Mouse (Mus musculus) gastrocnemius, postnatal 4 days (tissue): ENCODE data around the gene Cdc14a. TPM values are rescaled to one million over a fixed set of nuclear protein-coding genes. Genes with fewer than 3 reads are reported as not detected.

ENCODE experiments used
- DNase-seq, 2 experiments: peaks; one replicate each; pipeline ENCODE4 v3.0.0; 2021 to 2022; ENCODE audit warnings: low spot score in 2 of 2, mixed read lengths in 2 of 2
- long read RNA-seq, 2 experiments: library from polyadenylated mRNA; stranded (forward); transcript quantifications; one replicate each; pipeline ENCODE4 v2.0.0; 2021
- total RNA-seq, 2 experiments: library from RNA; stranded (reverse); gene quantifications; 2 replicates each; pipeline ENCODE4 v1.2.3; 2021

Cdc14a gene
- 10 to 100 TPM; 11.8 to 15.8 TPM for total RNA-seq
- long read RNA-seq, experiment 1, full-length matches to known transcripts = 1 of 7 reads
- long read RNA-seq, experiment 1, partial matches to known transcripts = 1 of 7 reads
- long read RNA-seq, experiment 1, other reads (novel, unspliced or antisense) = 5 of 7 reads
- long read RNA-seq, experiment 2, full-length matches to known transcripts = 3 of 8 reads
- long read RNA-seq, experiment 2, partial matches to known transcripts = 1 of 8 reads
- long read RNA-seq, experiment 2, other reads (novel, unspliced or antisense) = 4 of 8 reads

DNA sequence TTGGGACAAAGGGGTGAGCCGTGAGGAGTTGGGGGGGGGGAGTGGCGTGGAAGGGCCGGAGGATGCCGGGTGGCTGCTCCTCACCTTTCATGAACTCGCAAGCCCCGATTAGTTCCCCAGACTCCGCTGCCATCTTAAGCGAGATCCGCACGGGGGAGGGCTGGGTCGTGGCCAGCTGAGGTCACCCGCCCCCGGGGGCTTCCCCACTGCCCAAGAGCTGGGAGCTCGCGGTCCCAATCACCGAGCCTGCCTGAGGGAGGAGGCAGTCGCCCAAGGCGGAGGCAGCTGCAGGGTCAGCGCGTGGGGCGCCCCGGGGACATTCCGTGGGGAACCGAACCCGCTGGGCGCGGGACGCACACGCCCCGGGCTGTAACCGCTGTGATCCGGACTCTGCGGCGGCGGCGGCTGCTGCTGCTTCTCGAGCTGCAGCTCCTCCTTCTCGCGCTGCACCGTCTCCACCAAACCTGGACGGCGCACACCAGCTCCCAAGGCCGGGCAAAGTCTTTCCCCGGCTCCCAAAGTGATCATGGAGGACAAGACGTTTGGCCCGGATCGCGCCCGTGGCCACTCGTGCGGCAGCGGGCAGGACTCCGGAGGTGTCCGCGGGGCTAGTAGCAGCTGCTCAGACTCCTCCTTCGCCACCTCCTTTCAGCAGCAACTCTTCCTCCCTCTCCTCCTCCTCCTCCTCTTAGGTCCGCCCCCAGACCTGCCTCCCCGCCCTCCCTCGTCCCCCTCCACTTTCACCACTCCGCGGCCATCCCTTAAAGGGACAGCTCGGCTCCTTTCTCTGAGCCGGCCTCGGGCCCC lies at the start of gene Cdc14a:
Cdc14a (minus strand) TSS at position 680 of the 807 bp plus-strand sequence.
- peak; percentile 50 to 78 for DNase-seq

DNA sequence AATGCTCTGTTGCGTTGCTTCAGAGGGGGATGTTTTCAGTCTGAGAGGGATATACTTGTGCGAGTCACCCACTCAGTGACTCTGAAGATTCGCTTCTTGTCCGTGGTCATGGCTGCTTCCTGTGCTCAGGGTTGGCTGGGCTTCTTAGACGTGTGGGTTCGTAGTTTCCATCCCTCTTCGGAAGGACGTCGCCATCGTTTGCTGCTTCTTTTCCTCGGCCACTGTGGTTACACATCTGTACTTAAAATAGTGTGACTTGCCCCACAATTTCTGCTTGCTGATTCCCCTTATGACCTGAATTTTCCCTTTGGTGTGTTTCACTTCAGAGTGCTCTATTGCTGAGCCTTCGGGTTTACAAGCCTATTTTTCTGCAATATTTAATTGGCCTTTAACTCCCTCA lies 41.9 kb upstream of the Cdc14a start:
- no peak for DNase-seq

DNA sequence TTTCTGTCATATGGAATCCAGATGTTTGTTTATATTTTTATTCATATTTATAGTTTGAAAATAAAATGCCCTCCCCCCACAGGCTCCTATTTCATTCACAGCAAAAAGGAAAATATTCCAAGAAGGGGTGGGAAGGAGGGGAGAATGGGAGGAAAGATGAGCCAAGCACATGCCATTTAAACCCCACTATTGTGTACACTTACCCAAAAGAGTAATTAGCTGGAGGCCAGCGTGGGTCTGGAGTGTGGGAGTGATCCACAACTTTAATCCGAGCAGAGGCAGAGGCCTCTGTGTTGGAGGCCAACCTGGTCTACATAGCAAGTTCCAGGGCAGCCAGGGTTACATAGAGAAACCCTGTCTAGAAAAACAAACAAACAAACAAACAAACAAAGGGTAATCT lies 40.5 kb upstream of the Cdc14a start:
- DNase-seq = no peak

DNA sequence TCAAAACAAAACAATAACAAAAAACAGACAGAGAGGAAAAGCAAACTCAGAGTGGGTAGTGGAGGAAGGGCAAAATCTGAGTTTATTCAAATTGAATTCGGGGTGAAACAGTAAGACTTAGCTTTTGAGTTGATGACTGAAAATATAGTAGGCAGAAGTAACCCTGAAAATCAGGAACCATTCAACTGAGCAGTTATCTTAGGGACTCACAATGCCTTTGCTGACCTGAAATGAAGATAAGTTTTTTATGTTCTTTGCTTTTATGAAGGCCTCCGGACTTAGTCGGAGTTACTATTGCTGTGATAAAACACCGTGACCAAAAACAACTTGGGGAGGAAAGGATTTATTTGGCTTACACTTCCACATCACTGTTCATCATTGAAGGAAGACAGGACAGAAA lies 37.2 kb upstream of the Cdc14a start:
- DNase-seq = no peak

DNA sequence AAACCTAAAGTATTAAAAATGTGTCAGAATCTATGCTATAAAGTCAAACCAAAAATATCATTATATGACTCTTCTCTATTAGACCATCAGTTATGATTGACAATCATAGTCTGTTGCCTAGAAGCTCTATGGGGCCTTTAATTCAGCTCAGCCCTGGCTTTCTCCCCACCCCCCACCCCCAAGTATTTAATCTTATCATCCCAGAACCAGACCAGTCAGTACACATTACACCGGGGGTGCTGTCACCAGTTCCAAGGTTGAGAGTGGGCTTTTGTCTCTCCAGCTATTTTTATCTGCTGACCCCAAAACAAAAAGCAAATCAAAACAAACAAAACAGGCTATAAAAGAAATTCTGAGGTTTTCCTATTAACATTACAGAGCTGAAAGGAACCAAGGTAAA lies 30.7 kb upstream of the Cdc14a start:
- no peak for DNase-seq

DNA sequence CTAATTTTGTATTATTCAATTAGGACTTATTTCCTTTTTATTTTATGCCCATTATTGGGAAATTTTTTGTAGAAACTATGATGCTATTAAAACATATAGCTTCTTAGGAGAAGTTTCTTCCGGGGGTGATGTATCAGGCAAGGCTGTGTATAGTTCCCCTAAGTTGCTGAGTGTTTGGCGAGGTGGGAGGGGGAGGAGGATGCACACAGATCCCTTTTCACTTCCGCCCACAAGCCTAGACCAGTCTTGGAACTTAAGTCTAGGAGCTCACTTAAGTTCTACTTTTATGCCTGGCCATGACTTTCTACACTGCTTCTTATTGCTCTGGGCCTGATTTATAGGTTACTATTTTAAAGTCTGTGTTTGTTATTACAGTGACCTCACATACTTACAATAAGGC lies 26.9 kb upstream of the Cdc14a start:
- no peak for DNase-seq

DNA sequence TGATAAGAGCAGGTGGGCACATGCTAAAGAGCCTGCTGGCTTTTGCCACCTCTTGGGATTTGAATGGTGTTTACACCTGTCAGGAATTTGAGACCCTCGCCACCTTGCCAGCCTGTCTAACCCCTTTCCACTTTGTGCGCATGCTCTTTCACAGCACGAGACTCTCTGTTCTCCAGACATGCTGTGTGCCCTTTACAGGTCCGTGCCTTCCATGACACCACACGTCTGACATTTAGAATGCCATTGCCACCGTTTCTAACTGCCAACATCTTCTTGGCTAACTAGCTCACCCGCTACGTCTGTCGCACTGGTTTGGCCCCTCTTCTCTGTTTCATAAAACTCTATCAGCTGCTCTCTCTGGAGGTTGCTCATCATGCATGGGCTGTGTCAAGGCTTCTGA lies 20.5 kb upstream of the Cdc14a start:
- no peak for DNase-seq

DNA sequence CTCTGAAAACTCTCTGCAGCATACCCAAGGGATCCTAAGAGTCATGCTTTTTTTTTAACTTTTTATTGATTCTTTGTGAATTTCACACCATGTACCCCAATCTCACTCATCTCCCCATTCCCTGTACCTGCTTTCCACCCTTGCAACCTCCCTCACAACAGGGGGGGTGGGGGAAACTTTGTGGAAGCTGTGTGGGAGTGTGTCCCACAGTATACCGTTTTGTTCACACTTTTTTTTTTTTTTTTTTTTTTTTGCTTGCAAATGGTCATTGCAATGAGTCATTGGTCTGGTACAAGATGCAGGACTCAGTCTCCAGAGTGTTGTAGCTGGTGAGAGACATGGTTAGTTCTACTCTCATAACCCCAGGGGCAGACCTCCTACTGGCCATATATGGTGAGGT lies 19.0 kb upstream of the Cdc14a start:
- DNase-seq = no peak

DNA sequence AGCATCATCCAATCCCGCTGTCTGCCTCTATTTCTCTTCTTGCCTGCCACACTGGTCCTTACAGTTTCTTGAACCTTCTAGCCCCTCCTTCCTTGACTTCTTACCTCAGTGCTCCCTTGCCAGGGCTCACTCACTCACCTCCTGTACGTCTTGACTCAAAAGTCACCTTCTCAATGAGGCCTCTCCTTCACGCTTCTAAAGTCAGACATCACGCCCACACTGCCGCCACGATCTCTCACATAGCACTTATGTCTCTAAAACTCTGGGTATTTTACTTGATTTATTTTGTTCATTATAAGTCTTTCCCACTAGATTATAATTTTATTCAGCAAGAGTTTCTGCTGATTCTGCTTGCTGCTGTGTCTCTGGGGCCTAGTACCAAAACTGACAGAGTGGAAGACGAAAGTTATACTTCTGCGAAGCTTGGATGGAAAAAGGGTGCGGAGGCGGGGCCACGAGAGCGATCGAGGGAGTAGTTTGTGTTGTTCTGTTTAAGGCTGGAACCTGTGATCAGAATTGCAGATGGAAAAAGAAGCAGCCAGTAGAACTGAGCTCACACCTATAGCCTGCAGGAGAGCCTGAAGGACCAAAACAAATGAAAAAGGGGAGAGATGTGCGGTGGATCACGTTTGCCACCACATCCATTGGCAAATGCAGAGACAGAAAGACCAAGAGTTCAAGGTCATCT lies 17.8 kb upstream of the Cdc14a start:
- no peak for DNase-seq

DNA sequence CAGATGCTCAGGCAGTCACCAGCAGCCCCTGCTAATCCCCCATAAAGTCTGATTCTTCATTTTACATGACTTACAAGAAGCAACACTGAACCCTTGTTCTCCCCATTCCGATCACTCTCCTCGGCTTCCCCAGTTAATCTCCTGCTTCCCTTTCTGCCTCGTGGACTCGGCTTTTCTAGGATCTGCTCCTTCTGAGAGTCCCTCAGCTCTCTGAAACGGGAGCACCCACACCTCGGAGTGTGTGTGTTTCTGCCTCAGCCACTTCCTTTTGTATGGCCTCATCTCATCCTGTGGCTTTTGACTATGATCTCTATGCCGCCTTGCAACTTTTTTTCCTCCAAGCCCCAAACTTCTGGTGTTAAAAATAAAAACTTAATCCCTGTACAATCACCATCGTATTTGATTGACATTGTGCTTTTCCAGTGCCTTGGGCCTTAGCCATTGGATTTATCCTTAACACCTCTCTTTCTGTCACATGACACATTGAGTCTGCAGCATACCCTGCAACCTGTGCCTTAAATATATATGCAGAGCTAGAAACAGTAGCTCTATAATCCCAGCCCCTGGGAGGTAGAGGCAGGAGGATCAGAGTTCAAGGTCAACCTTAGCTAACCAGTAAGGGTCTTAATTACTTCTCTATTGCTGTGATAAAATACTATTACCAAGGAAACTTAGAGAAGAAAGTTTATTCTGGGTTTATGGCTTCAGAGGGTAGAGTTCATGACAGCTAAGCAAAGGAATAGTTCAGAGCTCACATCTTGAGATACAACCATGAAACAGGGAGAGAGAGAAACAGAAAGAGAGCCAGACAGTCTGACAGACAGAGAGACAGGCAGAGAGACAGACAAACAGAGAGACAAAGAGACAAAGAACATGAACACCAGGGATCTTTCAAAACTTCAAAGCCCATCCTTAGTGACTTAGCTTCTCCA lies 16.5 kb upstream of the Cdc14a start:
- no peak for DNase-seq

DNA sequence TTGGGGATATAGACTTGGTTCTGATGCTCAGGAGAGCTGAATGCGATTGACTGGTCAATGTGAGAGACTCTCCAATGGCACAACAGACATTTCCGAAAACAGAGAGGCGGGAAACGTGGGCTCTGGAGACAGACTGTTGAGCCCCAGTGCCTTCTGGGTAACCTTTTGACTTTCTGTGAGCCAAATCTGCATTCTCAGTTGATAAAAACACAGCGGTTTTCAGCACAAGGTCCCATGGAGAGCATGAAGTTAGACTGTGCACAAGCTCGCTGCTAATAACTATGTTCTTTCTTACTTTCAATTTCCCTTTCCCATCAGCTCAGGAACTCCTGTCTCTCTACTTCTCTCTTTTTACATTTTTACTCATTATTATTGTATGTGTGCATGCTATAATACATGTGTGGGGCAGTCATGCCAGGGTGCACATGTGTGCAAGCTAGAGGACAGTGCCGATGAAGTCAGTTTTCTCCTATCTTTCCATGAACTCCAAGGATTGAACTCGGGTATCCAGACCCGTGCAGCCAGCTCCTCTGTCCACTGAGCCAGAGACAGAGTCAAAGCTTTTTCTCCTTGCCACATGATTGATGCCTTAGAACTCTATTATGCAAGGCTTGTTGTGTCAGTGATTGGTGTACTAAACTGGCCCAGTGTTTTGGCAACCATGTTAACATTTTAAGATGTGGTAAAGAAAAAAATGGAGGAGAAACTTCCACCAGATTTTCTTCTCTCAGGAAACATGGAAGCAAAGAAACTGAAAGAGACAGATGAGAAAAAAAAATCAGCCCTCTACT lies 13.2 kb upstream of the Cdc14a start:
- DNase-seq = no peak

DNA sequence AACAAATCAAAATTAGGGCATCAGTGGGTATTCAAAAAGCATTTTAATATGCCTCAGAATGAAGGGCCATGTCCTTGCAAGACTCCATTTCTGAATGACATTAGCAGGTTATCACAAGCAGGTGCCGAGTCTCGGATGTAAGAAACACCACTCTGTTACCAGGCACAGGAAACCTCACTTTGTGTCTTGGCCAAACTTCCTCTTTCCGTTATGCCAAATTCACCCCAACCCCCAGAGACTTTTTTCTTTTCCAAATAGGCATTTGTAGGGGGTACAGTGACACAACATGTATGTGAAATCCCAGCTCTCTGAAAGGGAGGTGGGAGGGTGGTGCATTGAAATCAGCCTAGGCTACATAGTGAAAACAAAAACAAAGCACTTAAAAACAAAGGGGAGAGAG lies 12.3 kb upstream of the Cdc14a start:
- DNase-seq = no peak

DNA sequence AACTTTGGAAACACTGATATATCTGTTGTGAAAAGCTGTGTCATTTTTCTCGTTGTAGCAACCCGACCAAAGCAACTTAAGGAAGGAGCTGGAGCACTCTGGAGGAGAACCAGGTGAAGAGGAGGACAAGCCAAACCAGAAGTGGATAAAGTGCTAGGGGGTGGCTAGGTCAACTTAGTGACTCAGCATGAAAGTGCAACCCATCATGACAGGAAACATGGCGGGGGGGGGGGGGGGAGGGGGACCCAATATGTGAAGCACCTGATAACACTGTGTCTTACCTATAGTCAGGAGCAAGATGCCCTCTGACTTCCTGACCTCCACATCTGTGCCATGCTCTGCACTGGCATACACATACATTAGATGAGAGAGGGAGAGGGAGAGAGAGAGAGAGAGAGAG lies 10.9 kb upstream of the Cdc14a start:
- no peak for DNase-seq

DNA sequence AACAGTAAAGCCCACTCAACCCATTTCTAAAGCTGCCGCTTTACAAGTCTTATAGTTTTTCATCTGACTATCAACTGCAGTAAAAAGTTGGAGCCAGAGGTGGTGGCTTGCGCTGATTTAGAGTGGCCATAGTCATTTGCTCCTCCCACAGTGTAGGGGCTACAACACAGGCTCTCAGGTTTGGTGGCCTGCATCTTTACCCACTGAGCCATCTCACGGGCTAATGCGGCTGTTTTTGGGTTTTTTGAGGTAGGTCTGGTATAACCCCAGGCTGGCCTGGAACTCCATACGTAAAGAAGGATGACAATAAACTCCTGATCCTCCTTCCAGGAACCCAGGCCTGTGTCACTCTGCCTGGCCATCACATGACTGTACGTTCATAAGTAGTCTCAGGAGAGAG lies 2.1 kb upstream of the Cdc14a start:
- no peak for DNase-seq

DNA sequence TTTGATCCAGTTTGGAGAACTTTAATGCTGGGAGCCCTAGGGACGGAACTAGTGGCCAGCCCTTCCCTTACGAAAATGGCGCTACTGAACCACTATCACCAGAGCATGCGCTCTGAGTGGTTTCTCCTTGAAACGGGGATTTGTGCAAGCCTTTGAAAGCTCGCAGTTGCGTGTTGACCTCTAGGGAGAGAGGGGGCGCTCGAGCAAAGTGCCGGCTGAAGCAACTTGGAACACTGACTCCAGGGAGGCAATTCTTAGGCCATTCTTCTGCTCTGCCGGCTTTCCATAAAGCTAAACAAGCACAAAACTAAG lies 1.1 kb upstream of the Cdc14a start:
- DNase-seq = peak; percentile 59 to 79

DNA sequence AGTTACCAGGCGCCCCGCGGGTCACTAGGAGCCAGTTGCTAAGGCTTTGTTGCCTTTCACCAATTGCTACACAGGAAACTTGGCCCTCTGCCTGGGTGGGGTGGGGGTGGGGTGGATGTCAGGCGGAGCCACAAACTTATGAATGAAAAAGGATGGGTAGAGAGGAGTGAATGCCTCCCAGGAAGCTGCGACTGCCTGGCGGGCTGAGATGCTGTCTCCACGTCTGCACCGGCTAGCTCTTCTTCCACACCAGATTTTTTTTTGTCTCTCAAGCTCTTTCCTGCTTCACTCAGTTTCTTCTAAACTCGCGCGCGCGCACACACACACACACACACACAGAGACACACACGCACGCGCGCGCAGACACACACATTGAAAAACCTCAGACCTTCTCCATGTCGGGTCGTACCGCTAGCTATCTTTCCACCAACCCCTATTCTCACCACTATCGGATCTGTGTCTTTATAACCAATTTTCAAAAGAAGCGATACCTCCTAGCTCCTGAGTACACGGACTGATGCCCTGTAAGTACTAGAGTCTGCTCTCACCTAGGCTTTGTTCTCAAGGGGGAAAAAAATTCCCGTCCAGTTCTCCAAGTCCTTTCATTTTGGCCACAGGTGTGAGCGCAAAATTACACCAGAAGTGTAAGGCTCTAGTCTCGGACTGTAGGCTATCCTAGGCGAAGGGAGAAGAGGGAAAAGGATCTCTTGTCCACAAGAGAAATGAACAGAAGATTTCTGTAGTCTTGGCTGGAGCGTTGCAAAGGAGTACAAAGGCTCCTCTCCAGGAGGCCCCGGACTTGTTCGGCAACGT lies 534 bp upstream of the Cdc14a start:
- no peak for DNase-seq

DNA sequence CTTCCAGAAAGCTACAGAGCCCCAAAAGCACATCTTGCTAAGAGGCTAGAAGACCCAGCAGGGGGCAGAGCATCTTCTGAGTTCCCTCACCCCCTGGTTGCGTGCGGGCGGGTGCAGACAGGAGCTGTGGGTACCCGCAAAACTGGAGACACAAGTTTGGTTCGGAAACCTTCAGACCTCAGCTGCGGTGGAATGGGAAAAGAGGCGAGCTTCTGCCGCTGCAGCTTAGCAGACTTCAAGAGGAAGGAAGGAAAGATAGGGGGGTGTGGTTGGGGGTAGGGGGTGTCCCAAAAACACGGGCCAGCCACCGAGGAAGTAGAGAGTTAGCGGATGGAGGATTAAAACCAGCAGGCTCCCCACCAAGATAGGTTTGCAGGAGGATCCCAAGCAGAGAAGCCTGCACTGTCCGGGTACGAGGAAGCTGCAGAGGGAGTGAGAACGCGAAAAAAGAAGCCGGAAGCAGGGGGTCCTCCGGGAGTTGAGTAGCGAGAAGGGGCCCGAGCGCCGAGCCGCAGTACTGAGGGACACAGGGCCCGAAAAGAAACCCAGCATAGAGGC lies 958 bp downstream of the Cdc14a start:
- DNase-seq = peak; percentile 28 to 61

DNA sequence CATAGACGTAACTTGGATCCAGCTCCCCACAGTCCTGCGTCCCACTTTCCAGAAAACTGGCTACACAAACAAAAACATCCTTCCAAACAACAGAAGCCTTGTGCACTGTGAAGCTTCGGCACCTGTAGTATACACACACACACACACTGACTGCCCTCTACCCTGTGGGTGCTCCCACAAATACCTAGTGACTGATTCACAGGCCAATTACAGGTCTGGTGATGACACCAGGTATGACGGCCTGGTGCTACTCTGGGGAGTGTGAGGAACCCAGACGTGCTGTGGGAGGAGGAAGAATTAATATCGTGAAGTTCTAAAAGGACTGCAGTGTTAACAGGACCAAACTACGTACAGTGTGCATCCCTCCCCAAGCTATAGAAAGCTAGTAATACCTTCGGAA lies 1.8 kb downstream of the Cdc14a start:
- no peak for DNase-seq

DNA sequence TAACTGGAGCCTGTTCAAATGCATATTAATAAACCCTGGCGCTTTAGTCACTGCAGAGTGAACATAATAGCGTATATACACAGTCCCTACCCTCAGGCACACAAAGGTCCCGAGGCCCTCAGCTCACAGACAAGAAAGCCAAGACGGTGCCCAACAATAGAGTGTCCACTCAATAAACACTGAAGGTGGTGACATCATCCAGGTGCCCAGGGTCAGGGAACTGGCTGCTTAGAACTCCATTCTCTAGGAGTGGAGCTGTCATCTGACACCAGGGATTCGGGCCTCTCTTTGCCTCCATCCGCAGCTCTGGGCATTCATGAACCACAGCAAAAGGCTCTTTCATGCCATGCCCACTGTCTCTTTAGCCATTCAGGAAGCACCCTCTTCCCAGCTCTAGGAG lies 2.7 kb downstream of the Cdc14a start:
- DNase-seq = no peak
